In the genomic region with DNA sequence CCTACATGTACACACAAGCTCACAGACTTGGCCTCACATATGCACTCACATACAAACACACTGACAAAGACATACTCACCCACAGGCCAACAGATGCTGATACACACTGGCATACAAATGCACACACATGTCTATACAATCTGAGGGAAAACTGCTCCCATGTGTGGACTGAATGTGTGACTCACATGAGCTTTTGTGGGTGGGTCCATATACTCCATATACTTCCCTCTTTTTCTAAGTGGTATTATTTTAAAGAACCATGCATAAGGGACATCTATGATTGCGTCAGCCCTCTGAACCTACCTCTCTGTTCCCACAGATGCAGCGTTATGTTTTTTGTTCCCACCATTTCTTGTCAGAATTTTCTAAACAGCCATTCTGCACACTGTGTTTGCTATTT, we compare ENCODE assay signal across 32 mouse cellular contexts.
"Had no signal": no experiment of that assay in that cellular context is flagged by ENCODE, and none has a peak within 500 bp of the region (broad histone marks: within the 10 kb centered on the region; RNA-seq: fewer than 3 reads in every experiment).

No protein-coding gene starts in this region.

- DNase-seq: left cerebral cortex, postnatal 4 days; liver; liver, embryonic 13.5 days; liver, postnatal 0 days; lung, adult 18-20 months; lung, adult 2 months; lung, embryonic 14.5 days; lung, postnatal 10 days; lung, postnatal 14 days; lung, postnatal 36 days; lung, postnatal 4 days; midbrain, embryonic 14.5 days had no signal

- H3K9me3 ChIP-seq: limb, embryonic 10.5 days; limb, embryonic 12.5 days; limb, embryonic 13.5 days; limb, embryonic 15.5 days; liver, embryonic 12.5 days; liver, embryonic 13.5 days; liver, embryonic 15.5 days; lung, embryonic 15.5 days; megakaryocyte, embryonic 14.5 days; midbrain, embryonic 10.5 days; midbrain, embryonic 12.5 days; midbrain, embryonic 13.5 days; midbrain, embryonic 15.5 days had no signal

- H3K4me3 ChIP-seq: left cerebral cortex, adult 2 months; limb, embryonic 10.5 days; limb, embryonic 12.5 days; limb, embryonic 13.5 days; limb, embryonic 15.5 days; liver, embryonic 12.5 days; liver, embryonic 13.5 days; liver, embryonic 15.5 days; lung, embryonic 15.5 days; megakaryocyte, embryonic 14.5 days; midbrain, embryonic 10.5 days; midbrain, embryonic 12.5 days; midbrain, embryonic 13.5 days; midbrain, embryonic 15.5 days; myocyte had no signal

- H3K9ac ChIP-seq: limb, embryonic 12.5 days; limb, embryonic 13.5 days; limb, embryonic 15.5 days; liver, embryonic 12.5 days; liver, embryonic 13.5 days; liver, embryonic 14.5 days; liver, embryonic 15.5 days; liver, postnatal 0 days; lung, embryonic 14.5 days; lung, embryonic 15.5 days; midbrain, embryonic 12.5 days; midbrain, embryonic 13.5 days; midbrain, embryonic 15.5 days had no signal

- H3K4me1 ChIP-seq: limb, embryonic 10.5 days; limb, embryonic 12.5 days; limb, embryonic 13.5 days; limb, embryonic 15.5 days; liver, embryonic 12.5 days; liver, embryonic 13.5 days; liver, embryonic 15.5 days; lung, embryonic 15.5 days; megakaryocyte, embryonic 14.5 days; midbrain, embryonic 12.5 days had no signal

- H3K4me2 ChIP-seq: limb, embryonic 12.5 days; limb, embryonic 13.5 days; limb, embryonic 15.5 days; liver, embryonic 11.5 days; liver, embryonic 12.5 days; liver, embryonic 13.5 days; liver, embryonic 15.5 days; lung, embryonic 14.5 days; lung, embryonic 15.5 days; midbrain, embryonic 11.5 days; midbrain, embryonic 12.5 days; midbrain, embryonic 13.5 days; midbrain, embryonic 15.5 days had no signal

- H3K36me3 ChIP-seq: limb, embryonic 10.5 days; limb, embryonic 12.5 days; limb, embryonic 13.5 days; limb, embryonic 15.5 days; liver, embryonic 12.5 days; liver, embryonic 13.5 days; liver, embryonic 15.5 days; lung, embryonic 15.5 days; midbrain, embryonic 10.5 days; midbrain, embryonic 12.5 days; midbrain, embryonic 15.5 days had no signal

- H3K27me3 ChIP-seq: limb, embryonic 15.5 days; liver, embryonic 12.5 days; liver, embryonic 13.5 days; liver, embryonic 15.5 days; lung, embryonic 15.5 days; megakaryocyte, embryonic 14.5 days; midbrain, embryonic 12.5 days; midbrain, embryonic 13.5 days; midbrain, embryonic 15.5 days had no signal

- H3K27ac ChIP-seq: left cerebral cortex, adult 2 months; limb, embryonic 10.5 days; limb, embryonic 12.5 days; limb, embryonic 13.5 days; limb, embryonic 15.5 days; liver, embryonic 12.5 days; liver, embryonic 13.5 days; liver, embryonic 14.5 days; liver, embryonic 15.5 days; lung, embryonic 15.5 days; macrophage; midbrain, embryonic 10.5 days; midbrain, embryonic 12.5 days; midbrain, embryonic 13.5 days; midbrain, embryonic 15.5 days had no signal

- ATAC-seq: liver, embryonic 12.5 days; liver, postnatal 0 days; lung, postnatal 0 days; midbrain, embryonic 13.5 days; midbrain, embryonic 15.5 days; midbrain, embryonic 16.5 days had no signal
